Mouse (Mus musculus) MEL (cell line): ENCODE results near the gene Plekhj1. TPM values are rescaled to one million over a fixed set of nuclear protein-coding genes. Genes with fewer than 3 reads are reported as not detected.
A peak's percentile ranks its signal among the peaks of the same experiment; 100 is the strongest.
"Not testable (repeated sequence)": the region's sequence is repeated elsewhere in the genome, so short reads cannot be mapped to it uniquely, and the experiment has no call there.

Experiments
- DNase-seq: peaks from one replicate; pipeline ENCODE4 v3.0.0; 2011; ENCODE audit warnings: low read depth, low spot score
- H3K27ac ChIP-seq: 2 replicates; pipeline ENCODE4 v1.5.1; 2012; ENCODE audit warnings: low read depth, mild to moderate bottlenecking, control low read depth, low read length, moderate library complexity; ENCODE audit not compliant: control insufficient read depth
- H3K27me3 ChIP-seq, 2 experiments: fragments of 150-350 bp in 1 of 2; sonication (generic) in 1 of 2; 2 replicates each; pipeline ENCODE4 v1.6.1; 2012; ENCODE audit warnings: low read length in 2 of 2, mild to moderate bottlenecking in 2 of 2, improper control_type of control experiment in 1 of 2, moderate library complexity in 1 of 2; ENCODE audit not compliant: insufficient read depth in 2 of 2, control insufficient read depth in 1 of 2
- H3K36me3 ChIP-seq, 2 experiments: 2 replicates each; pipeline ENCODE4 v1.6.1; 2012 to 2014; ENCODE audit warnings: low read length in 2 of 2, improper control_type of control experiment in 1 of 2, inconsistent platforms in 1 of 2, mild to moderate bottlenecking in 1 of 2; ENCODE audit not compliant: insufficient read depth in 2 of 2, control insufficient read depth in 1 of 2
- H3K4me1 ChIP-seq, 2 experiments: fragments of 150-350 bp in 1 of 2; sonication (generic) in 1 of 2; 2 replicates each; pipeline ENCODE4 v1.6.1; 2012; ENCODE audit warnings: low read length in 2 of 2, improper control_type of control experiment in 1 of 2, mild to moderate bottlenecking in 1 of 2; ENCODE audit not compliant: insufficient read depth in 2 of 2, control insufficient read depth in 1 of 2
- H3K4me3 ChIP-seq, 2 experiments: fragments of 150-350 bp in 1 of 2; sonication (generic) in 1 of 2; 2 replicates each; pipeline ENCODE4 v1.5.1; 2012; ENCODE audit warnings: low read depth in 2 of 2, low read length in 2 of 2, mild to moderate bottlenecking in 2 of 2, moderate library complexity in 2 of 2, control low read depth in 1 of 2, improper control_type of control experiment in 1 of 2; ENCODE audit not compliant: control insufficient read depth in 1 of 2, insufficient read depth in 1 of 2
- H3K79me2 ChIP-seq: 2 replicates; pipeline ENCODE4 v1.6.1; 2012; ENCODE audit warnings: mild to moderate bottlenecking, low read length, moderate library complexity; ENCODE audit not compliant: control insufficient read depth, poor library complexity, insufficient read depth
- H3K9ac ChIP-seq: 2 replicates; pipeline ENCODE4 v1.6.1; 2012; ENCODE audit warnings: low read depth, mild to moderate bottlenecking, control low read depth, low read length, moderate library complexity; ENCODE audit not compliant: control insufficient read depth, poor library complexity, severe bottlenecking
- H3K9me3 ChIP-seq: fragments of 150-350 bp; sonication (generic); replicated peaks from 2 replicates; pipeline ENCODE4 v1.6.1; 2012; ENCODE audit warnings: mild to moderate bottlenecking, low read length, improper control_type of control experiment, moderate library complexity; ENCODE audit not compliant: insufficient read depth
- CHD2 ChIP-seq: IDR thresholded peaks from 2 replicates; pipeline ENCODE4 v1.6.1; 2011; ENCODE audit warnings: low read length, improper control_type of control experiment
- CTCF ChIP-seq, 3 experiments: IDR thresholded peaks in 2 of 3; conservative IDR thresholded peaks in 1 of 3; 2 replicates each; pipeline ENCODE4 v1.5.1; 2011 to 2012; ENCODE audit warnings: low read length in 3 of 3, low read depth in 2 of 3, mild to moderate bottlenecking in 2 of 3, improper control_type of control experiment in 1 of 3, inconsistent platforms in 1 of 3, mixed read lengths in 1 of 3, moderate library complexity in 1 of 3; ENCODE audit not compliant: control insufficient read depth in 1 of 3, insufficient read depth in 1 of 3, poor library complexity in 1 of 3, severe bottlenecking in 1 of 3
- ETS1 ChIP-seq: IDR thresholded peaks from 2 replicates; pipeline ENCODE4 v1.6.1; 2012; ENCODE audit warnings: low read depth, mild to moderate bottlenecking, inconsistent platforms, low read length, improper control_type of control experiment, moderate library complexity
- GATA1 ChIP-seq: IDR thresholded peaks from 2 replicates; pipeline ENCODE4 v1.6.1; 2011; ENCODE audit warnings: low read depth, low read length, improper control_type of control experiment
- JUND ChIP-seq: IDR thresholded peaks from 2 replicates; pipeline ENCODE4 v1.6.1; 2011; ENCODE audit warnings: low read depth, mild to moderate bottlenecking, improper control_type of control experiment, low read length
- MXI1 ChIP-seq: IDR thresholded peaks from 2 replicates; pipeline ENCODE4 v1.6.1; 2011; ENCODE audit warnings: mild to moderate bottlenecking, low read depth, low read length, improper control_type of control experiment
- MYB ChIP-seq: IDR thresholded peaks from 2 replicates; pipeline ENCODE4 v1.6.1; 2011; ENCODE audit warnings: mild to moderate bottlenecking, low read depth, low read length, improper control_type of control experiment
- MYC ChIP-seq: IDR thresholded peaks from 2 replicates; pipeline ENCODE4 v1.6.1; 2011; ENCODE audit warnings: low read depth, mild to moderate bottlenecking, low read length, improper control_type of control experiment, moderate library complexity
- POLR2AphosphoS2 ChIP-seq: IDR thresholded peaks from 2 replicates; pipeline ENCODE4 v1.6.1; 2011; ENCODE audit warnings: low read length, improper control_type of control experiment
- SIN3A ChIP-seq: IDR thresholded peaks from 2 replicates; pipeline ENCODE4 v1.6.1; 2012; ENCODE audit warnings: low read length, improper control_type of control experiment, inconsistent platforms
- SMC3 ChIP-seq: IDR thresholded peaks from 2 replicates; pipeline ENCODE4 v1.6.1; 2011; ENCODE audit warnings: low read depth, low read length, improper control_type of control experiment
- TAL1 ChIP-seq: IDR thresholded peaks from 2 replicates; pipeline ENCODE4 v1.6.1; 2012; ENCODE audit warnings: mild to moderate bottlenecking, inconsistent platforms, low read length, moderate library complexity, mixed read lengths
- TBP ChIP-seq: IDR thresholded peaks from 2 replicates; pipeline ENCODE4 v1.8.0; 2011; ENCODE audit warnings: low read depth, low read length, improper control_type of control experiment
- USF2 ChIP-seq, 2 experiments: IDR thresholded peaks; 2 replicates each; pipeline ENCODE4 v1.6.1; 2011 to 2012; ENCODE audit warnings: improper control_type of control experiment in 2 of 2, low read length in 2 of 2, borderline replicate concordance in 1 of 2, inconsistent platforms in 1 of 2, low read depth in 1 of 2, mild to moderate bottlenecking in 1 of 2; ENCODE audit not compliant: insufficient read depth in 1 of 2
- ZKSCAN1 ChIP-seq: IDR thresholded peaks from 2 replicates; pipeline ENCODE4 v1.6.1; 2012; ENCODE audit warnings: low read depth, mild to moderate bottlenecking, inconsistent platforms, low read length, improper control_type of control experiment, moderate library complexity
- ZNF384 ChIP-seq: IDR thresholded peaks from 2 replicates; pipeline ENCODE4 v1.6.1; 2012; ENCODE audit warnings: low read depth, mild to moderate bottlenecking, inconsistent platforms, low read length, improper control_type of control experiment
- polyA plus RNA-seq, 2 experiments: library from polyadenylated mRNA; stranded (reverse) in 1 of 2; unstranded in 1 of 2; fragments of >175 nt in 1 of 2; fragments of >200 nt in 1 of 2; gene quantifications; 2 replicates each; pipeline versions ENCODE4 v1.2.1 to v1.2.4; 2012; ENCODE audit warnings: low replicate concordance in 2 of 2, low read depth in 1 of 2; ENCODE audit not compliant: insufficient read length in 2 of 2, insufficient read depth in 1 of 2, missing spikeins in 1 of 2
- total RNA-seq: library from RNA; depleted of rRNA; stranded (reverse); fragments of 300-350 nt; gene quantifications from 2 replicates; pipeline ENCODE4 v1.2.3, GENCODE M21; 2012

Plekhj1 gene
- total and polyA plus RNA-seq, 3 experiments = 86.9 to 217 TPM; not detected in 1

DNA sequence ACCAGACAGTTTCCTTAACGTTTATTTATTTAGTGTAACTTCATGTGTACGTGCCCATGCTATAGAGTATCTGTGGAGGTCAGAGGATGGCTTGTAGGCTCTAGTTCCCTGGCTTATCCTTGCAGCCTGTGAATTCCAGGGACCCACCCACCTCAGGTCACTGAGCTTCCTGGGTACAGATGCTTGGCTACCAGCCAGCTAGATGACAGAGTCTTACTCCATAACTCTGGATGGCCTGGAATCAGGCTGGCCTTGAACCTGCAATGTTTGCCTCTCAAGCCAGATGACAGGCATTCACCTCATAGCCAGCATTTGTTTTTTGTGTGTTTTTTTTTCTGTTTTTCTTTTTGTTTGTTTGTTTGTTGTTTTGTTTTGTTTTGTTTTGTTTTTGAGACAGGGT, 18.7 kb upstream of the Plekhj1 start:
- no peak for TF ChIP-seq SIN3A
- TF ChIP-seq MXI1 = no peak
- no peak for TF ChIP-seq ZNF384
- TF ChIP-seq POLR2AphosphoS2 = no peak
- no peak for TF ChIP-seq CHD2
- no peak for TF ChIP-seq JUND
- TF ChIP-seq MYB = no peak
- Histone ChIP-seq H3K4me3 (no peak overlapping the region), H3K27me3 (no peaks in the 10 kb centered on the region), H3K9ac (no peak overlapping the region), H3K4me1 (peaks cover under 1 to 12% of the 10 kb centered on the region in 2 experiments; a peak in 3 of 4 replicates), H3K36me3 (peaks cover 0 to 4% of the 10 kb centered on the region in 2 experiments; a peak in 1 of 4 replicates), H3K27ac (no peak overlapping the region), H3K79me2 (no peaks in the 10 kb centered on the region), H3K9me3 (no peaks in the 10 kb centered on the region)
- no peak for DNase-seq

DNA sequence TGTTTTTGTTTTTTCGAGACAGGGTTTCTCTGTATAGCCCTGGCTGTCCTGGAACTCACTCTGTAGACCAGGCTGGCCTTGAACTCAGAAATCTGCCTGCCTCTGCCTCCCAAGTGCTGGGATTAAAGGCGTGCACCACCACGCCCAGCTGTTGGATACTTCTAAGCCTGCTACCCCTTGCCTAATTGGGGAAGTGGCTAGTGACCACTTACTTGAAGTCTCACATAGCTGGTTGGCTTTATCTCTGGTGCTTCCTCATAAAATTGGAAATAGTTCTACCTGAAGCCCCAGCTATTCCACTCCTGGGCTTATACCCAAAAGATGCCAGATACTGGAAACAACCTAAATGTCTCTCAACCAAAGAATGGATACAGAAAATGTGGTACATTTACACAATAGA, 17.9 kb upstream of the Plekhj1 start:
- not testable (repeated sequence) for H3K27ac ChIP-seq, H3K27me3 ChIP-seq, H3K9ac ChIP-seq, H3K79me2 ChIP-seq, H3K4me3 ChIP-seq, H3K36me3 ChIP-seq, H3K9me3 ChIP-seq
- TF ChIP-seq TBP = 0 out of 2 replicates have a peak, but pooled peaks have one; percentile 47
- TF ChIP-seq ETS1 = 0 out of 2 replicates have a peak, but pooled peaks have one; percentile 7
- TF ChIP-seq GATA1 = 0 out of 2 replicates have a peak, but pooled peaks have one; percentile 17
- H3K4me1 ChIP-seq = peaks cover 0 to 12% of the 10 kb centered on the region in 2 experiments; a peak in 2 of 4 replicates
- DNase-seq = peak; percentile 62

DNA sequence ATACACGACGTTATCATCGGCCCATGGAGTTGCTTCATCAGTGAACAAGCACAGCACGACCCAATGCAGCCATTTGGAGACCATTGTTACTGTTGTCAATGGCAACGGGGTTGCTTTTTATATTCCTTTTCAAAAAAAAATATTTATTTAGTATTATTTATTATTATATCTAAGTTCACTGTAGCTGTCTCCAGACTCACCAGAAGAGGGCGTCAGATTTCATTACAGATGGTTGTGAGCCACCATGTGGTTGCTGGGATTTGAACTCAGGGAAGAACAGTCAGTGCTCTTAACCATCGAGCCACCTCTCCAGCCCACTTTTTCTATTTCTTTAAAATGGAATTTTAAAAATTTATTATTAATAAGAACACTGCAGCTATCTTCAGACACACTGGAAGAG, 16.4 kb upstream of the Plekhj1 start:
- no peaks in the 10 kb centered on the region for H3K9me3 ChIP-seq
- no peak for DNase-seq
- no peaks in the 10 kb centered on the region for H3K79me2 ChIP-seq
- H3K4me3 ChIP-seq = no peak overlapping the region
- no peak overlapping the region for H3K27ac ChIP-seq
- H3K4me1 ChIP-seq = peaks cover 0 to 10% of the 10 kb centered on the region in 2 experiments; a peak in 2 of 4 replicates
- no peak overlapping the region for H3K9ac ChIP-seq
- H3K27me3 ChIP-seq = no peaks in the 10 kb centered on the region
- TF ChIP-seq POLR2AphosphoS2 (no peak), TAL1 (no peak), ETS1 (no peak), ZKSCAN1 (no peak), MYC (no peak), SMC3 (peak; percentile 6; the same call in 1 of the 2 replicates), USF2 (IDR thresholded peaks at IDR 0.05; ENCODE audit: borderline replicate concordance in 1 of 2, insufficient read depth in 1 of 2, low read depth in 1 of 2, low read length in 2 of 2) (no peak), CTCF (IDR thresholded peaks at IDR 0.05 in 2 of 3, conservative IDR thresholded peaks at IDR 0.05 in 1 of 3; ENCODE audit: control insufficient read depth in 1 of 3, insufficient read depth in 1 of 3, low read depth in 2 of 3, low read length in 3 of 3, poor library complexity in 1 of 3, severe bottlenecking in 1 of 3) (peak in 1 of 3 experiments; percentile 38; a peak in 2 of 6 replicates)
- peaks cover 0 to 4% of the 10 kb centered on the region in 2 experiments; a peak in 1 of 4 replicates for H3K36me3 ChIP-seq
